Mouse (Mus musculus): Measurements from ENCODE around the gene Slc39a13. TPM values are rescaled to one million over a fixed set of nuclear protein-coding genes. Genes with fewer than 3 reads are reported as not detected.
"Not testable (repeated sequence)": the region's sequence is repeated elsewhere in the genome, so short reads cannot be mapped to it uniquely, and the experiment has no call there.

Gene Slc39a13
- polyA plus RNA-seq, 1 experiment from 2014 or later: 31.6 TPM

DNA sequence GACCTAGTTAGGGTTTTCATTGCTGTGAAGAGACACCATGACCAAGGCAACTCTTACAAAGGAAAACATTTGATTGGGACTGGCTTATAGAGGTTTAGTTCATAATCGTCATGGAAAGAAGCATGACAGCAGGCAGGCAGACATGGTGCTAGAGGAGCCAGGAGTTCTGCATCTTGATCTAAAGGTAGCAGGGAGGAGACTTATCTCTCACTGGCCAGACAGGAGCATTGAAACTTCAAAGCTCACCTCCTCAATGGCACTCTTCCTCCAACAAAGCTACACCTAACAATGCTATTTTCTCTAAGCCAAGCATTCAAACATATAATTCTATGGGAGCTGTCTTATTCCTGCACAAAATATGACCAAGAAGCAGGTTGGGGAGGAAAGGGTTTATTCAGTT lies 43.7 kb downstream of the Slc39a13 start:
- DNase-seq (ENCODE audit: low spot score): no peak
- Histone ChIP-seq H3K4me3 (no peak overlapping the region), H3K27me3 (ENCODE audit: low read depth, poor library complexity, severe bottlenecking) (no peaks in the 10 kb centered on the region), H3K4me1 (no peaks in the 10 kb centered on the region), H3K9me3 (replicated peaks) (no peaks in the 10 kb centered on the region), H3K36me3 (peaks cover 5% of the 10 kb centered on the region; the same call in 1 of the 2 replicates), H3K27ac (no peak overlapping the region)
- WGBS: 86% methylated on average over 1 of the region's 1 CpGs

- Histone ChIP-seq H3K4me1 (no peaks in the 10 kb centered on the region), H3K27me3 (ENCODE audit: low read depth, poor library complexity, severe bottlenecking) (no peaks in the 10 kb centered on the region), H3K36me3 (peaks cover 18% of the 10 kb centered on the region), H3K9me3 (replicated peaks) (no peaks in the 10 kb centered on the region), H3K4me3 (no peak overlapping the region), H3K27ac (no peak overlapping the region)
- DNase-seq (ENCODE audit: low spot score): no peak
- WGBS: 92% methylated on average over 1 of the region's 1 CpGs
Measured at GRCm38 (mm10) chr2:91025081-91025516, 45.1 kb downstream of the Slc39a13 start.

- Histone ChIP-seq H3K4me1 (no peaks in the 10 kb centered on the region), H3K36me3 (peaks cover 30% of the 10 kb centered on the region), H3K27ac (no peak overlapping the region), H3K27me3 (ENCODE audit: low read depth, poor library complexity, severe bottlenecking) (no peaks in the 10 kb centered on the region), H3K4me3 (no peak overlapping the region), H3K9me3 (replicated peaks) (no peaks in the 10 kb centered on the region)
- no peak for DNase-seq (ENCODE audit: low spot score)
- WGBS: 94% methylated on average over 1 of the region's 1 CpGs
Measured at GRCm38 (mm10) chr2:91023956-91024355, 46.3 kb downstream of the Slc39a13 start.

- no peak overlapping the region for H3K4me3 ChIP-seq
- H3K9me3 ChIP-seq (replicated peaks): no peaks in the 10 kb centered on the region
- no peaks in the 10 kb centered on the region for H3K4me1 ChIP-seq
- DNase-seq (ENCODE audit: low spot score): no peak
- peaks cover 37% of the 10 kb centered on the region for H3K36me3 ChIP-seq
- no peaks in the 10 kb centered on the region for H3K27me3 ChIP-seq (ENCODE audit: low read depth, poor library complexity, severe bottlenecking)
- 74% methylated on average over 2 of the region's 2 CpGs for WGBS
- no peak overlapping the region for H3K27ac ChIP-seq
Measured at GRCm38 (mm10) chr2:91023131-91023530, 47.1 kb downstream of the Slc39a13 start.

GRCm38 (mm10) chr2:91022266-91022665 lies 48.0 kb downstream of the Slc39a13 start:
- DNase-seq (ENCODE audit: low spot score): not testable (repeated sequence)

GRCm38 (mm10) chr2:91019911-91020310 lies 50.3 kb downstream of the Slc39a13 start:
- H3K27ac ChIP-seq: no peak overlapping the region
- 96% methylated on average over 3 of the region's 3 CpGs for WGBS
- no peaks in the 10 kb centered on the region for H3K27me3 ChIP-seq (ENCODE audit: low read depth, poor library complexity, severe bottlenecking)
- H3K36me3 ChIP-seq: peaks cover 67% of the 10 kb centered on the region
- no peaks in the 10 kb centered on the region for H3K4me1 ChIP-seq
- H3K9me3 ChIP-seq (replicated peaks): no peaks in the 10 kb centered on the region
- no peak for DNase-seq (ENCODE audit: low spot score)
- H3K4me3 ChIP-seq: no peak overlapping the region

More at GRCm38 (mm10) chr2:91022266-91022665, 48.0 kb downstream of the Slc39a13 start:
- H3K27me3 ChIP-seq (ENCODE audit: low read depth, poor library complexity, severe bottlenecking); H3K9me3 ChIP-seq (replicated peaks); H3K27ac ChIP-seq; H3K4me1 ChIP-seq; H3K4me3 ChIP-seq: not testable (repeated sequence)
- peaks cover 46% of the 10 kb centered on the region for H3K36me3 ChIP-seq
- 97% methylated on average over 7 of the region's 7 CpGs for WGBS

DNA sequence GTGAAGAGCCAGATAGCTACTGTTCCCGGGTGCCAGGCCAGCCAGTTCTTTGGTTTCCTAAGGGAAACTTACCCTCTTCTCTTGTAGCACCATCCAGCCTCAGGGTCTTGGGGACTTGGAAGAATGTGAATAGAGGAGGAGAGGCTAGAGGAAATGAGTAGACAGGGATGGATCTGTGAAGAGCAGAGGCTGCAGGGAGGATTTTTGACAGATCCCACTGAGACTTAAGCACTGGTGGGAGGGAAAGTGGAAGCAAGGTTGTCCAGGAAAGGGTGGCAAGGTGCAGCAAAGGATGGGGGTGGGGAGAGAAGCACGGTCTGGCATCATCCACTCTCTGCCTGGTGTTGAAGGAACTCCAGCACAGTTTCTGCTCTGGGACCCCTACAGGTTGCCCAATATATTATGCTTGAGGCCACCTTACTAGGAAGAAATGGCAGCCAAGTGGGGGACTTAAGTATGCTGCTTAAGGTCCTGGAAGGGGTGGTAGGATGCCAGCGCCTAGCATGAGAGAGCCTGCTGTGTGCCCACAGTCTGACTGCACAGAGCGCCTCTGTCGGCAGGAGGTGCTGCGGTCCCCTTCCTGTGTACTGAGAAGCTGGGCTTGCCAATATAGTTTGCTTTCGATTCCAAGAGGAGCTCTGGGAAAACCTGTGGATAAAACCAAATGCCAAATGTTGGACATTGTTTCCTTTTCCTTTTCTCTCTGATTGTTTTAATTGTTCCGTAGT lies 52.0 kb downstream of the Slc39a13 start:
- peaks cover 84% of the 10 kb centered on the region for H3K36me3 ChIP-seq
- 92% methylated on average over 8 of the region's 8 CpGs for WGBS
- DNase-seq (ENCODE audit: low spot score): no peak
- H3K4me1 ChIP-seq: no peaks in the 10 kb centered on the region
- no peaks in the 10 kb centered on the region for H3K27me3 ChIP-seq (ENCODE audit: low read depth, poor library complexity, severe bottlenecking)
- no peak overlapping the region for H3K27ac ChIP-seq
- H3K4me3 ChIP-seq: no peak overlapping the region
- H3K9me3 ChIP-seq (replicated peaks): no peaks in the 10 kb centered on the region

DNA sequence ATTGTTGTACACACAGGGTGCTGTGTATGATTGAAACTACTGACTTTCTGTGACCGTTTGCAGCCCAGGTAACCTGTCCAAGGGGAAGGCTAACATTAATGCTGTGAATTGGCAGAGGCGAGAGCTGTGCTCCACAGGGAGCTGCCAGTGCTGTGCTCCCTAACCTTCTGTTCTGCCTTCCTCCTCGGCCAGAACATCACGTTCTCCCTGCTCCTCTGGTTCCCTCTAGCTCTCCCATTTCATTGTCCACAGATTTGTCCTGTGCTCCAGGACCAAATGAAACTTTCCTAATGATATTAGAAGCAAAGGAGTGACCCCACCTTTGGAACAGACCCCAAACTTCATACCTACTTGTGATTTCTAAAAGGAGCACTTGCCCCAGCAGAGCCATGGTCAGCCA lies 54.8 kb downstream of the Slc39a13 start:
- Histone ChIP-seq H3K4me1 (no peaks in the 10 kb centered on the region), H3K4me3 (no peak overlapping the region), H3K9me3 (replicated peaks) (no peaks in the 10 kb centered on the region), H3K27me3 (ENCODE audit: low read depth, poor library complexity, severe bottlenecking) (no peaks in the 10 kb centered on the region), H3K27ac (no peak overlapping the region), H3K36me3 (peaks cover 96% of the 10 kb centered on the region)
- DNase-seq (ENCODE audit: low spot score): no peak
- 93% methylated on average over 4 of the region's 4 CpGs for WGBS

DNA sequence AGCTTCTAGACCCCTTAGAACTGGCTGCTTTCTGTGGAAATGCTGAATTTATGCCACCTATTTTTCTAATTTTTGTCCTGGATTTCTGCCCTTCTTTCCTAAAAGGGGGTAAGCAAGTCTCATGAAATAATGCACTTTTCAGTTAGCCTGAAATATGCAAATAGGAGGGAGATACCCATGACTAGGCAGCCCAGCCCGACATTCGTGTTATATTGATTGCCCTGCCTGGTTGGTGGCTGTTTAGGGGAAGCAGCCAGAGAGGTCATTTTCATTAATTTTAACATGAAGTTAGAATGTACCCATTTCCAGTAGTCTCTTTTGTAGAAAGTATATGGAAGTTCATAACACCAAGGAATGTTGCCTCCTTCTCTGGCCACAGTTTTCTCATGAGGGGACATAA lies 56.3 kb downstream of the Slc39a13 start:
- Histone ChIP-seq H3K27me3 (ENCODE audit: low read depth, poor library complexity, severe bottlenecking) (no peaks in the 10 kb centered on the region), H3K4me3 (no peak overlapping the region), H3K27ac (no peak overlapping the region), H3K36me3 (peaks cover 96% of the 10 kb centered on the region), H3K4me1 (no peaks in the 10 kb centered on the region), H3K9me3 (replicated peaks) (no peaks in the 10 kb centered on the region)
- WGBS: 95% methylated on average over 2 of the region's 2 CpGs
- no peak for DNase-seq (ENCODE audit: low spot score)

Other genes starting within 250 kb of the Slc39a13 start
- gene Mtch2, start 223.3 kb downstream of the Slc39a13 start, polyA plus RNA-seq (2016; fragmentation: Nextera tagmentation; extraction: Ambion mirVana): 217 and 233 TPM in 2 replicates
- 3.2 and 5.5 TPM in 2 replicates for gene C1qtnf4, start 184.6 kb downstream of the Slc39a13 start, polyA plus RNA-seq (2016; fragmentation: Nextera tagmentation; extraction: Ambion mirVana)
- gene Kbtbd4, start 165.7 kb downstream of the Slc39a13 start, polyA plus RNA-seq (2016; fragmentation: Nextera tagmentation; extraction: Ambion mirVana): 52.0 and 63.6 TPM in 2 replicates
- gene Ndufs3, start 165.6 kb downstream of the Slc39a13 start, polyA plus RNA-seq (2016; fragmentation: Nextera tagmentation; extraction: Ambion mirVana): 216 and 220 TPM in 2 replicates
- gene Celf1, start 130.0 kb downstream of the Slc39a13 start, polyA plus RNA-seq (2016; fragmentation: Nextera tagmentation; extraction: Ambion mirVana): 139 and 150 TPM in 2 replicates
- 0.30 and 1.4 TPM in 2 replicates for gene Rapsn, start 34.8 kb downstream of the Slc39a13 start, polyA plus RNA-seq (2016; fragmentation: Nextera tagmentation; extraction: Ambion mirVana)
- 359 and 373 TPM in 2 replicates for gene Psmc3, start 16.4 kb downstream of the Slc39a13 start, polyA plus RNA-seq (2016; fragmentation: Nextera tagmentation; extraction: Ambion mirVana)
- gene Spi1, start 12.0 kb upstream of the Slc39a13 start, polyA plus RNA-seq (2016; fragmentation: Nextera tagmentation; extraction: Ambion mirVana): 2.0 and 2.6 TPM in 2 replicates
- gene Mybpc3, start 47.7 kb upstream of the Slc39a13 start, polyA plus RNA-seq (2016; fragmentation: Nextera tagmentation; extraction: Ambion mirVana): 0.44 and 0.49 TPM in 2 replicates
- 8.4 and 10.9 TPM in 2 replicates for gene Madd, start 113.4 kb upstream of the Slc39a13 start, polyA plus RNA-seq (2016; fragmentation: Nextera tagmentation; extraction: Ambion mirVana)
- gene Nr1h3, start 132.4 kb upstream of the Slc39a13 start, polyA plus RNA-seq (2016; fragmentation: Nextera tagmentation; extraction: Ambion mirVana): 1.5 and 1.7 TPM in 2 replicates
- gene Acp2, start 132.5 kb upstream of the Slc39a13 start, polyA plus RNA-seq (2016; fragmentation: Nextera tagmentation; extraction: Ambion mirVana): 23.8 and 27.3 TPM in 2 replicates
- 10.4 and 12.7 TPM in 2 replicates for gene Ddb2, start 166.6 kb upstream of the Slc39a13 start, polyA plus RNA-seq (2016; fragmentation: Nextera tagmentation; extraction: Ambion mirVana)
- 23.6 and 37.0 TPM in 2 replicates for gene Pacsin3, start 185.5 kb upstream of the Slc39a13 start, polyA plus RNA-seq (2016; fragmentation: Nextera tagmentation; extraction: Ambion mirVana)
- gene Arfgap2, start 194.6 kb upstream of the Slc39a13 start, polyA plus RNA-seq (2016; fragmentation: Nextera tagmentation; extraction: Ambion mirVana): 101 and 113 TPM in 2 replicates